Mouse (Mus musculus): ENCODE data around the gene Uck2.

DNA sequence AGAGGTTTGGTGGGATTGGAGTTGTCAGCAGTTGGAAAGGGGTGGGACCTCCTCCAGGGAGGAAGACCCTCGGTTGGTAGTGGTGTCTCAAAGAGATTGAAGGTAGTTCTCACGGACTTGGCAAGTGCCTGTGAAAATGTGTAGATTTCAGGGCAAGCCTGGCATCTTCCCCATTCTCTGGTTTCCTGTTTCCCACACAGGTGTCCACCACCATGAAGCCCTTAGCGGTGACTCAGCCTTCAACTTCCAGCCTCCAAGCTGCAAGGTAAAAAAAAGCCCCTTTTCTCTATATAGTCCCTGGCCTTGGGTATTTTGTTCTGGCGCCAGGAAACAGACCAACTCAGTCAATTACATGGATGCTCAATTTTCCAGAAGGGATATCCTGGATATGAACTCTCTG lies 19.8 kb downstream of the Uck2 start:
- no peak for TF ChIP-seq POLR2A (IDR thresholded peaks at IDR 0.05; ENCODE audit: low read depth, low read length)
- TF ChIP-seq CTCF (IDR thresholded peaks at IDR 0.05; ENCODE audit: extremely low read depth, insufficient read depth, insufficient read length, insufficient replicate concordance): no peak

Measured in spleen, adult 2 months (tissue).